11 mouse cellular contexts compared by ENCODE assay signal in genomic region chr4:107538116-107538515, GRCm38 (mm10).
A peak's percentile ranks its signal among the peaks of the same experiment; 100 is the strongest.
DNase-seq lines count a peak whose midpoint lies in the region; ATAC-seq lines count a peak whose summit lies in the region.
"Had no signal": no experiment of that assay in that cellular context is flagged by ENCODE, and none has a peak within 500 bp of the region (broad histone marks: within the 10 kb centered on the region; RNA-seq: fewer than 3 reads in every experiment).

No protein-coding gene starts in this region.

- no peak overlapping the region for H3K27ac ChIP-seq in hindbrain, embryonic 10.5 days
- no peak overlapping the region for H3K27ac ChIP-seq in hindbrain, embryonic 14.5 days
- H3K27ac ChIP-seq in hindbrain, embryonic 16.5 days (ENCODE audit: low read depth, low read length) = no peak overlapping the region
- no peak overlapping the region for H3K27ac ChIP-seq in intestine, embryonic 15.5 days

- H3K9me3 ChIP-seq in hindbrain, embryonic 10.5 days = peaks cover under 1% of the 10 kb centered on the region; the same call in 1 of the 2 replicates
- H3K9me3 ChIP-seq in hindbrain, embryonic 14.5 days (ENCODE audit: control insufficient read depth, low read length) = no peaks in the 10 kb centered on the region
- H3K9me3 ChIP-seq in hindbrain, embryonic 16.5 days (ENCODE audit: control insufficient read depth, low read length) = no peaks in the 10 kb centered on the region
- no peaks in the 10 kb centered on the region for H3K9me3 ChIP-seq in intestine, embryonic 15.5 days

- no peak overlapping the region for H3K9ac ChIP-seq in hindbrain, embryonic 14.5 days
- no peak overlapping the region for H3K9ac ChIP-seq in hindbrain, embryonic 16.5 days (ENCODE audit: low read depth, low read length)
- no peak overlapping the region for H3K9ac ChIP-seq in intestine, embryonic 15.5 days

- peak; percentile 62 for DNase-seq in hindbrain, embryonic 10.5 days (ENCODE audit: low spot score)
- no peak for DNase-seq in hindbrain, embryonic 14.5 days (ENCODE audit: low spot score)
- peak; percentile 24 for DNase-seq in cerebellum, adult 11 months
- DNase-seq in embryo, embryonic 10.5 days (ENCODE audit: low spot score) = peak; percentile 72
- no peak for DNase-seq in thymus, postnatal 25 days
- no peak for DNase-seq in Muller cell, postnatal 12 days (ENCODE audit: inconsistent ontology term)
- DNase-seq: right cerebral cortex, postnatal 25 days had no signal

- 50% methylated on average over 13 of the region's 13 CpGs for WGBS in hindbrain, embryonic 10.5 days
- 37% methylated on average over 13 of the region's 13 CpGs for WGBS in hindbrain, embryonic 14.5 days
- WGBS in hindbrain, embryonic 16.5 days = 36% methylated on average over 13 of the region's 13 CpGs
- 34% methylated on average over 13 of the region's 13 CpGs for WGBS in intestine, embryonic 15.5 days

- H3K4me2 ChIP-seq in hindbrain, embryonic 14.5 days (replicated peaks) = no peak overlapping the region
- H3K4me2 ChIP-seq in hindbrain, embryonic 16.5 days (ENCODE audit: low read length) = no peak overlapping the region
- no peak overlapping the region for H3K4me2 ChIP-seq in intestine, embryonic 15.5 days (replicated peaks)

- no peak for ATAC-seq in hindbrain, embryonic 14.5 days (ENCODE audit: low FRiP score)
- ATAC-seq in hindbrain, embryonic 16.5 days = peak; percentile 43; the same call in 1 of the 2 replicates
- no peak for ATAC-seq in intestine, embryonic 15.5 days
- ATAC-seq: CD4-positive, CD25-positive, alpha-beta regulatory T cell, adult 4 months; intestine, embryonic 16.5 days had no signal

- H3K4me3 ChIP-seq in hindbrain, embryonic 10.5 days = no peak overlapping the region
- H3K4me3 ChIP-seq in hindbrain, embryonic 14.5 days (replicated peaks; ENCODE audit: low read length) = no peak overlapping the region
- no peak overlapping the region for H3K4me3 ChIP-seq in hindbrain, embryonic 16.5 days (ENCODE audit: low read length)
- H3K4me3 ChIP-seq in intestine, embryonic 15.5 days (replicated peaks) = no peak overlapping the region

- peaks cover 20% of the 10 kb centered on the region for H3K4me1 ChIP-seq in hindbrain, embryonic 10.5 days (replicated peaks)
- no peaks in the 10 kb centered on the region for H3K4me1 ChIP-seq in hindbrain, embryonic 14.5 days (replicated peaks; ENCODE audit: control insufficient read depth, insufficient read depth, low read length)
- 0 out of 2 replicates have a peak, but pooled peaks cover 4% of the 10 kb centered on the region for H3K4me1 ChIP-seq in hindbrain, embryonic 16.5 days (ENCODE audit: control insufficient read depth, insufficient read depth, low read depth, low read length)
- 0 out of 2 replicates have a peak, but pooled peaks cover 4% of the 10 kb centered on the region for H3K4me1 ChIP-seq in intestine, embryonic 15.5 days (replicated peaks)

- H3K27me3 ChIP-seq in hindbrain, embryonic 10.5 days (ENCODE audit: insufficient read depth, poor library complexity, severe bottlenecking) = no peaks in the 10 kb centered on the region
- H3K27me3 ChIP-seq in hindbrain, embryonic 14.5 days (ENCODE audit: control insufficient read depth, insufficient read depth, low read length) = no peaks in the 10 kb centered on the region
- no peaks in the 10 kb centered on the region for H3K27me3 ChIP-seq in hindbrain, embryonic 16.5 days (replicated peaks; ENCODE audit: control insufficient read depth, insufficient read depth, low read length)
- H3K27me3 ChIP-seq in intestine, embryonic 15.5 days (replicated peaks) = peaks cover 7% of the 10 kb centered on the region; the same call in 1 of the 2 replicates

- H3K36me3 ChIP-seq in hindbrain, embryonic 10.5 days = no peaks in the 10 kb centered on the region
- no peaks in the 10 kb centered on the region for H3K36me3 ChIP-seq in hindbrain, embryonic 14.5 days (replicated peaks; ENCODE audit: control insufficient read depth, insufficient read depth)
- H3K36me3 ChIP-seq in hindbrain, embryonic 16.5 days (ENCODE audit: control insufficient read depth, insufficient read depth, low read length) = no peaks in the 10 kb centered on the region
- H3K36me3 ChIP-seq in intestine, embryonic 15.5 days = no peaks in the 10 kb centered on the region

Comparison
In these comparisons a context has a peak if more than half of its experiments do, and no peak if none do; other contexts are left out.
1. DNase-seq: peak in hindbrain, embryonic 10.5 days (single experiment), cerebellum, adult 11 months (single experiment) and embryo, embryonic 10.5 days (single experiment); none in hindbrain, embryonic 14.5 days (single experiment), thymus, postnatal 25 days (single experiment) and Muller cell, postnatal 12 days (single experiment).